Mouse (Mus musculus) heart, postnatal 0 days (tissue): Measurements from ENCODE around the gene Nacad.

Experiments
- CTCF ChIP-seq: IDR thresholded peaks from 2 replicates; pipeline ENCODE4 v1.5.1; 2016; ENCODE audit warnings: antibody characterized with exemption, control low read depth, low read depth
- EP300 ChIP-seq: IDR thresholded peaks from 2 replicates; pipeline ENCODE4 v1.6.1; 2016; ENCODE audit warnings: antibody characterized with exemption, low read depth

- TF ChIP-seq CTCF = no peak
- no peak for TF ChIP-seq EP300
Observed at GRCm38 (mm10) chr11:6599831-6600230, 6.0 kb downstream of the Nacad start.
